ENCODE assay signal across 18 mouse cellular contexts in genomic region chr19:56370389-56371150, GRCm38 (mm10). TPM values are rescaled to one million over a fixed set of nuclear protein-coding genes. Genes with fewer than 3 reads are reported as not detected.
DNase-seq lines count a peak whose midpoint lies in the region; ATAC-seq and TF ChIP-seq lines count a peak whose summit lies in the region.
"Had no signal": no experiment of that assay in that cellular context is flagged by ENCODE, and none has a peak within 500 bp of the region (broad histone marks: within the 10 kb centered on the region; RNA-seq: fewer than 3 reads in every experiment).

No protein-coding gene starts in this region.

- no peak overlapping the region for H3K27ac ChIP-seq in intestine, embryonic 15.5 days
- no peak overlapping the region for H3K27ac ChIP-seq in intestine, postnatal 0 days (ENCODE audit: low read depth, low read length)
- H3K27ac ChIP-seq in left cerebral cortex, adult 2 months = no peak overlapping the region
- H3K27ac ChIP-seq: embryonic facial prominence, embryonic 13.5 days; forebrain, embryonic 12.5 days; heart, adult 2 months; hindbrain, embryonic 15.5 days had no signal

- ATAC-seq in intestine, embryonic 15.5 days = peak; percentile 53
- ATAC-seq in intestine, postnatal 0 days = no peak
- ATAC-seq in granulocyte monocyte progenitor cell, adult 5-6 weeks (replicated peaks; ENCODE audit: poor library complexity, severe bottlenecking) = peak; percentile 86
- ATAC-seq: forebrain, postnatal 0 days had no signal

- no peaks in the 10 kb centered on the region for H3K9me3 ChIP-seq in intestine, embryonic 15.5 days
- no peaks in the 10 kb centered on the region for H3K9me3 ChIP-seq in intestine, postnatal 0 days (ENCODE audit: control insufficient read depth)
- H3K9me3 ChIP-seq: embryonic facial prominence, embryonic 13.5 days; forebrain, embryonic 12.5 days; heart, embryonic 12.5 days; hindbrain, embryonic 15.5 days had no signal

- WGBS in intestine, embryonic 15.5 days = 74% methylated on average over 6 of the region's 6 CpGs
- WGBS in intestine, postnatal 0 days = 49% methylated on average over 6 of the region's 6 CpGs

- H3K4me3 ChIP-seq in intestine, embryonic 15.5 days (replicated peaks) = no peak overlapping the region
- no peak overlapping the region for H3K4me3 ChIP-seq in intestine, postnatal 0 days (ENCODE audit: low read depth, low read length)
- no peak overlapping the region for H3K4me3 ChIP-seq in left cerebral cortex, adult 2 months
- H3K4me3 ChIP-seq: embryonic facial prominence, embryonic 13.5 days; forebrain, embryonic 12.5 days; heart, adult 2 months; heart, embryonic 12.5 days; hindbrain, embryonic 15.5 days had no signal

- 0 out of 2 replicates have a peak, but pooled peaks cover 5% of the 10 kb centered on the region for H3K4me1 ChIP-seq in intestine, embryonic 15.5 days (replicated peaks)
- H3K4me1 ChIP-seq in intestine, postnatal 0 days (replicated peaks; ENCODE audit: control insufficient read depth, insufficient read depth, low read length) = peaks cover 4% of the 10 kb centered on the region; the same call in 1 of the 2 replicates
- H3K4me1 ChIP-seq: embryonic facial prominence, embryonic 13.5 days; forebrain, embryonic 12.5 days; heart, embryonic 12.5 days; hindbrain, embryonic 15.5 days had no signal

- no peak overlapping the region for H3K4me2 ChIP-seq in intestine, embryonic 15.5 days (replicated peaks)
- H3K4me2 ChIP-seq in intestine, postnatal 0 days (replicated peaks; ENCODE audit: low read depth) = no peak overlapping the region
- H3K4me2 ChIP-seq: embryonic facial prominence, embryonic 13.5 days; forebrain, embryonic 12.5 days; heart, embryonic 12.5 days; hindbrain, embryonic 15.5 days had no signal

- peak; percentile 85 for DNase-seq in 416B (ENCODE audit: low read depth)
- DNase-seq in adrenal gland, adult 2 months = no peak
- DNase-seq in left cerebral cortex, adult 2 months (ENCODE audit: extremely low spot score in 1 of 2, low spot score in 2 of 2) = no peak
- DNase-seq: adrenal gland, postnatal 14 days; B cell, adult 2 months; cerebellum, adult 11-12 months; cerebellum, adult 9-10 months; cerebellum, postnatal 25 days; forebrain, postnatal 0 days; gastrocnemius, postnatal 36 days; heart, adult 2 months had no signal

- intact Hi-C loops in left cerebral cortex, adult 2 months (cut with DNase I) = no loop called here

- H3K36me3 ChIP-seq in intestine, embryonic 15.5 days = no peaks in the 10 kb centered on the region
- no peaks in the 10 kb centered on the region for H3K36me3 ChIP-seq in intestine, postnatal 0 days (ENCODE audit: control insufficient read depth, insufficient read depth)
- H3K36me3 ChIP-seq: embryonic facial prominence, embryonic 13.5 days; forebrain, embryonic 12.5 days; hindbrain, embryonic 15.5 days had no signal

- no peak overlapping the region for H3K9ac ChIP-seq in intestine, embryonic 15.5 days
- no peak overlapping the region for H3K9ac ChIP-seq in intestine, postnatal 0 days (ENCODE audit: low read depth, low read length)
- H3K9ac ChIP-seq: embryonic facial prominence, embryonic 13.5 days; forebrain, embryonic 12.5 days; forebrain, postnatal 0 days; heart, embryonic 12.5 days; hindbrain, embryonic 15.5 days had no signal

- no peak for TF ChIP-seq CTCF in intestine, postnatal 0 days (IDR thresholded peaks at IDR 0.05; ENCODE audit: low read depth)
- no peak for TF ChIP-seq CTCF in left cerebral cortex, adult 2 months (IDR thresholded peaks at IDR 0.05)

- H3K27me3 ChIP-seq in intestine, embryonic 15.5 days (replicated peaks) = no peaks in the 10 kb centered on the region
- H3K27me3 ChIP-seq in intestine, postnatal 0 days (replicated peaks; ENCODE audit: control insufficient read depth, insufficient read depth, low read length) = no peaks in the 10 kb centered on the region
- H3K27me3 ChIP-seq: embryonic facial prominence, embryonic 13.5 days; forebrain, embryonic 12.5 days; heart, embryonic 12.5 days; hindbrain, embryonic 15.5 days had no signal

RNA-seq across cellular contexts. Expression of gene Nrap, which starts 19.3 kb away (rescaled TPM):
- polyA plus RNA-seq in intestine, embryonic 15.5 days (2015; fragmentation: Nextera tagmentation; extraction: Ambion mirVana) = 0.20 and 0.32 TPM in 2 replicates
- 0.22 TPM in 2 replicates for polyA plus RNA-seq in intestine, postnatal 0 days (2015; fragmentation: Nextera tagmentation; extraction: Ambion mirVana)
- 1.1 TPM in 1 of 2 replicates, not detected in the other for total RNA-seq in granulocyte monocyte progenitor cell, adult 5-6 weeks (2014; fragmentation: Nextera tagmentation)
- total RNA-seq in granulocyte monocyte progenitor cell, adult 5-6 weeks (2017) = 0.78 and 0.98 TPM in 2 replicates
- not detected for total RNA-seq in adrenal gland, adult 2 months (2021)
- 0.02 TPM in 1 of 2 replicates, not detected in the other for polyA plus RNA-seq in adrenal gland, adult 2 months (2012; rRNA removed)
- total RNA-seq in left cerebral cortex, adult 2 months (2021) = under 1 TPM; 0.63 to 0.87 TPM

RNA-seq across cellular contexts. Expression of gene Casp7, which starts 26.4 kb away (rescaled TPM):
- 35.5 and 37.1 TPM in 2 replicates for polyA plus RNA-seq in intestine, embryonic 15.5 days (2015; fragmentation: Nextera tagmentation; extraction: Ambion mirVana)
- polyA plus RNA-seq in intestine, postnatal 0 days (2015; fragmentation: Nextera tagmentation; extraction: Ambion mirVana) = 51.6 and 55.6 TPM in 2 replicates
- total RNA-seq in granulocyte monocyte progenitor cell, adult 5-6 weeks (2014; fragmentation: Nextera tagmentation) = 72.3 and 86.7 TPM in 2 replicates
- total RNA-seq in granulocyte monocyte progenitor cell, adult 5-6 weeks (2017) = 42.4 and 43.4 TPM in 2 replicates
- 1 to 10 TPM; 7.3 to 7.9 TPM for total RNA-seq in adrenal gland, adult 2 months (2021)
- polyA plus RNA-seq in adrenal gland, adult 2 months (2012; rRNA removed) = 3.8 and 4.2 TPM in 2 replicates
- 1 to 10 TPM; 3.9 to 4.1 TPM for total RNA-seq in left cerebral cortex, adult 2 months (2021)

Comparison
In these comparisons a context has a peak if more than half of its experiments do, and no peak if none do; other contexts are left out.
1. RNA of gene Casp7, which starts 26.4 kb away (total RNA-seq): 42.4 to 86.7 TPM in granulocyte monocyte progenitor cell, adult 5-6 weeks; 7.3 to 7.9 TPM in adrenal gland, adult 2 months and 3.9 to 4.1 TPM in left cerebral cortex, adult 2 months; every median in the first group is over 4 times any median in the second.